Mouse (Mus musculus): ENCODE results near the gene Mfap2. TPM values are rescaled to one million over a fixed set of nuclear protein-coding genes. Genes with fewer than 3 reads are reported as not detected.

Mfap2 gene
- polyA plus RNA-seq, 1 experiment from 2014 or later, result 489 TPM

- no peak overlapping the region for H3K27ac ChIP-seq (ENCODE audit: low read depth)
- no peaks in the 10 kb centered on the region for H3K4me1 ChIP-seq (replicated peaks; ENCODE audit: control insufficient read depth, insufficient read depth, low read length)
- 82% methylated on average over 8 of the region's 8 CpGs for WGBS
- H3K9me3 ChIP-seq (ENCODE audit: control insufficient read depth, low read length), result no peaks in the 10 kb centered on the region
- H3K27me3 ChIP-seq (replicated peaks; ENCODE audit: control insufficient read depth, insufficient read depth, low read length), result no peaks in the 10 kb centered on the region
- peaks cover 50% of the 10 kb centered on the region for H3K36me3 ChIP-seq (ENCODE audit: control insufficient read depth, insufficient read depth, low read length)
- no peak overlapping the region for H3K4me2 ChIP-seq (ENCODE audit: low read length)
- no peak overlapping the region for H3K9ac ChIP-seq (ENCODE audit: low read length)
- H3K4me3 ChIP-seq (ENCODE audit: low read depth, low read length), result no peak overlapping the region
- ATAC-seq (replicated peaks; ENCODE audit: low FRiP score, low TSS enrichment, low read depth) (no peak), DNase-seq (ENCODE audit: low spot score) (no peak)
Observed at GRCm38 (mm10) chr4:140993846-140994245, 16.4 kb upstream of the Mfap2 start.

GRCm38 (mm10) chr4:140995811-140996210, 14.4 kb upstream of the Mfap2 start:
- DNase-seq (ENCODE audit: low spot score) (no peak), ATAC-seq (replicated peaks; ENCODE audit: low FRiP score, low TSS enrichment, low read depth) (no peak)
- Histone ChIP-seq H3K36me3 (ENCODE audit: control insufficient read depth, insufficient read depth, low read length) (peaks cover 67% of the 10 kb centered on the region), H3K4me3 (ENCODE audit: low read depth, low read length) (no peak overlapping the region), H3K4me1 (replicated peaks; ENCODE audit: control insufficient read depth, insufficient read depth, low read length) (no peaks in the 10 kb centered on the region), H3K27ac (ENCODE audit: low read depth) (no peak overlapping the region), H3K9ac (ENCODE audit: low read length) (no peak overlapping the region), H3K9me3 (ENCODE audit: control insufficient read depth, low read length) (no peaks in the 10 kb centered on the region), H3K4me2 (ENCODE audit: low read length) (no peak overlapping the region), H3K27me3 (replicated peaks; ENCODE audit: control insufficient read depth, insufficient read depth, low read length) (no peaks in the 10 kb centered on the region)
- WGBS, result 91% methylated on average over 8 of the region's 8 CpGs

- Histone ChIP-seq H3K9ac (ENCODE audit: low read length) (no peak overlapping the region), H3K27me3 (replicated peaks; ENCODE audit: control insufficient read depth, insufficient read depth, low read length) (no peaks in the 10 kb centered on the region), H3K36me3 (ENCODE audit: control insufficient read depth, insufficient read depth, low read length) (peaks cover 77% of the 10 kb centered on the region), H3K4me2 (ENCODE audit: low read length) (no peak overlapping the region), H3K9me3 (ENCODE audit: control insufficient read depth, low read length) (no peaks in the 10 kb centered on the region), H3K4me3 (ENCODE audit: low read depth, low read length) (no peak overlapping the region), H3K4me1 (replicated peaks; ENCODE audit: control insufficient read depth, insufficient read depth, low read length) (no peaks in the 10 kb centered on the region), H3K27ac (ENCODE audit: low read depth) (no peak overlapping the region)
- ATAC-seq (replicated peaks; ENCODE audit: low FRiP score, low TSS enrichment, low read depth) (no peak), DNase-seq (ENCODE audit: low spot score) (no peak)
- WGBS, result 95% methylated on average over 9 of the region's 9 CpGs
Observed at GRCm38 (mm10) chr4:140996812-140997211, 13.4 kb upstream of the Mfap2 start.

GRCm38 (mm10) chr4:141005983-141006382, 4.2 kb upstream of the Mfap2 start:
- no peak for ATAC-seq (replicated peaks; ENCODE audit: low FRiP score, low TSS enrichment, low read depth)
- Histone ChIP-seq H3K9ac (ENCODE audit: low read length) (no peak overlapping the region), H3K4me3 (ENCODE audit: low read depth, low read length) (no peak overlapping the region), H3K27me3 (replicated peaks; ENCODE audit: control insufficient read depth, insufficient read depth, low read length) (no peaks in the 10 kb centered on the region), H3K4me1 (replicated peaks; ENCODE audit: control insufficient read depth, insufficient read depth, low read length) (peaks cover 6% of the 10 kb centered on the region), H3K9me3 (ENCODE audit: control insufficient read depth, low read length) (no peaks in the 10 kb centered on the region), H3K4me2 (ENCODE audit: low read length) (no peak overlapping the region), H3K36me3 (ENCODE audit: control insufficient read depth, insufficient read depth, low read length) (peaks cover 57% of the 10 kb centered on the region), H3K27ac (ENCODE audit: low read depth) (no peak overlapping the region)
- no peak for DNase-seq (ENCODE audit: low spot score)
- WGBS, result 70% methylated on average over 13 of the region's 13 CpGs

- peaks cover 44% of the 10 kb centered on the region for H3K36me3 ChIP-seq (ENCODE audit: control insufficient read depth, insufficient read depth, low read length)
- no peaks in the 10 kb centered on the region for H3K9me3 ChIP-seq (ENCODE audit: control insufficient read depth, low read length)
- no peak overlapping the region for H3K4me3 ChIP-seq (ENCODE audit: low read depth, low read length)
- WGBS, result 90% methylated on average over 8 of the region's 8 CpGs
- ATAC-seq (replicated peaks; ENCODE audit: low FRiP score, low TSS enrichment, low read depth), result no peak
- H3K27me3 ChIP-seq (replicated peaks; ENCODE audit: control insufficient read depth, insufficient read depth, low read length), result no peaks in the 10 kb centered on the region
- H3K27ac ChIP-seq (ENCODE audit: low read depth), result no peak overlapping the region
- no peak overlapping the region for H3K4me2 ChIP-seq (ENCODE audit: low read length)
- no peak overlapping the region for H3K9ac ChIP-seq (ENCODE audit: low read length)
- no peak for DNase-seq (ENCODE audit: low spot score)
- H3K4me1 ChIP-seq (replicated peaks; ENCODE audit: control insufficient read depth, insufficient read depth, low read length), result peaks cover 14% of the 10 kb centered on the region
Observed at GRCm38 (mm10) chr4:141008028-141008427, 2.2 kb upstream of the Mfap2 start.

GRCm38 (mm10) chr4:141010526-141010925, 308 bp downstream of the Mfap2 start:
- H3K27ac ChIP-seq (ENCODE audit: low read depth), result peak overlapping the region; percentile 86
- H3K27me3 ChIP-seq (replicated peaks; ENCODE audit: control insufficient read depth, insufficient read depth, low read length), result no peaks in the 10 kb centered on the region
- H3K9ac ChIP-seq (ENCODE audit: low read length), result peak overlapping the region; percentile 72
- H3K36me3 ChIP-seq (ENCODE audit: control insufficient read depth, insufficient read depth, low read length), result peaks cover 44% of the 10 kb centered on the region
- DNase-seq (ENCODE audit: low spot score) (peak; percentile 84), ATAC-seq (replicated peaks; ENCODE audit: low FRiP score, low TSS enrichment, low read depth) (peak; percentile 85)
- under 1% methylated on average over 25 of the region's 26 CpGs for WGBS
- peak overlapping the region; percentile 76 for H3K4me2 ChIP-seq (ENCODE audit: low read length)
- peaks cover 14% of the 10 kb centered on the region for H3K4me1 ChIP-seq (replicated peaks; ENCODE audit: control insufficient read depth, insufficient read depth, low read length)
- no peaks in the 10 kb centered on the region for H3K9me3 ChIP-seq (ENCODE audit: control insufficient read depth, low read length)
- H3K4me3 ChIP-seq (ENCODE audit: low read depth, low read length), result peak overlapping the region; percentile 52

GRCm38 (mm10) chr4:141010941-141011429, 767 bp downstream of the Mfap2 start:
- H3K4me1 ChIP-seq (replicated peaks; ENCODE audit: control insufficient read depth, insufficient read depth, low read length), result peaks cover 14% of the 10 kb centered on the region
- H3K9me3 ChIP-seq (ENCODE audit: control insufficient read depth, low read length), result no peaks in the 10 kb centered on the region
- peak overlapping the region; percentile 76 for H3K4me2 ChIP-seq (ENCODE audit: low read length)
- WGBS, result 4% methylated on average over 17 of the region's 17 CpGs
- H3K27me3 ChIP-seq (replicated peaks; ENCODE audit: control insufficient read depth, insufficient read depth, low read length), result no peaks in the 10 kb centered on the region
- DNase-seq (ENCODE audit: low spot score) (no peak), ATAC-seq (replicated peaks; ENCODE audit: low FRiP score, low TSS enrichment, low read depth) (peak; percentile 38; the same call in 1 of the 2 replicates)
- H3K36me3 ChIP-seq (ENCODE audit: control insufficient read depth, insufficient read depth, low read length), result peaks cover 44% of the 10 kb centered on the region
- peak overlapping the region; percentile 52 for H3K4me3 ChIP-seq (ENCODE audit: low read depth, low read length)
- peak overlapping the region; percentile 86 for H3K27ac ChIP-seq (ENCODE audit: low read depth)
- H3K9ac ChIP-seq (ENCODE audit: low read length), result peak overlapping the region; percentile 72

GRCm38 (mm10) chr4:141011556-141012328, 1.5 kb downstream of the Mfap2 start:
- H3K36me3 ChIP-seq (ENCODE audit: control insufficient read depth, insufficient read depth, low read length), result peaks cover 43% of the 10 kb centered on the region
- no peak for ATAC-seq (replicated peaks; ENCODE audit: low FRiP score, low TSS enrichment, low read depth)
- H3K9me3 ChIP-seq (ENCODE audit: control insufficient read depth, low read length), result no peaks in the 10 kb centered on the region
- peak overlapping the region; percentile 52 for H3K4me3 ChIP-seq (ENCODE audit: low read depth, low read length)
- WGBS, result 36% methylated on average over 14 of the region's 14 CpGs
- peaks cover 14% of the 10 kb centered on the region for H3K4me1 ChIP-seq (replicated peaks; ENCODE audit: control insufficient read depth, insufficient read depth, low read length)
- H3K27ac ChIP-seq (ENCODE audit: low read depth), result peak overlapping the region; percentile 86; the same call in 1 of the 2 replicates
- no peak for DNase-seq (ENCODE audit: low spot score)
- H3K27me3 ChIP-seq (replicated peaks; ENCODE audit: control insufficient read depth, insufficient read depth, low read length), result no peaks in the 10 kb centered on the region
- H3K4me2 ChIP-seq (ENCODE audit: low read length), result peak overlapping the region; percentile 76
- H3K9ac ChIP-seq (ENCODE audit: low read length), result peak overlapping the region; percentile 72

- no peak for DNase-seq (ENCODE audit: low spot score)
- Histone ChIP-seq H3K4me2 (ENCODE audit: low read length) (peak overlapping the region; percentile 76), H3K27me3 (replicated peaks; ENCODE audit: control insufficient read depth, insufficient read depth, low read length) (no peaks in the 10 kb centered on the region), H3K4me3 (ENCODE audit: low read depth, low read length) (no peak overlapping the region), H3K4me1 (replicated peaks; ENCODE audit: control insufficient read depth, insufficient read depth, low read length) (peaks cover 14% of the 10 kb centered on the region), H3K27ac (ENCODE audit: low read depth) (no peak overlapping the region), H3K9me3 (ENCODE audit: control insufficient read depth, low read length) (no peaks in the 10 kb centered on the region), H3K9ac (ENCODE audit: low read length) (peak overlapping the region; percentile 3; the same call in 1 of the 2 replicates), H3K36me3 (ENCODE audit: control insufficient read depth, insufficient read depth, low read length) (peaks cover 42% of the 10 kb centered on the region)
- 82% methylated on average over 10 of the region's 10 CpGs for WGBS
- no peak for ATAC-seq (replicated peaks; ENCODE audit: low FRiP score, low TSS enrichment, low read depth)
Observed at GRCm38 (mm10) chr4:141012558-141012957, 2.3 kb downstream of the Mfap2 start.
